Mouse (Mus musculus) embryonic facial prominence, embryonic 12.5 days (tissue): ENCODE results near the gene Mcemp1. TPM values are rescaled to one million over a fixed set of nuclear protein-coding genes. Genes with fewer than 3 reads are reported as not detected.

Experiments
- ATAC-seq: fragments of 200-750 bp; cut with Nextera tagmentation; 2 replicates; pipeline ENCODE4 v1.8.0; 2017; ENCODE audit not compliant: insufficient number of reproducible peaks, insufficient read depth, low FRiP score, low TSS enrichment
- H3K27ac ChIP-seq: fragments of 300-500 bp; sonication (generic); 2 replicates; pipeline ENCODE4 v1.5.1; 2016; ENCODE audit warnings: mild to moderate bottlenecking
- H3K27me3 ChIP-seq: fragments of 300-500 bp; sonication (generic); 2 replicates; pipeline ENCODE4 v1.6.1; 2016; ENCODE audit warnings: mild to moderate bottlenecking, moderate library complexity
- H3K36me3 ChIP-seq: fragments of 300-500 bp; sonication (generic); 2 replicates; pipeline ENCODE4 v1.6.1; 2016; ENCODE audit warnings: mild to moderate bottlenecking
- H3K4me1 ChIP-seq: fragments of 300-500 bp; sonication (generic); 2 replicates; pipeline ENCODE4 v1.6.1; 2016
- H3K4me2 ChIP-seq: fragments of 300-500 bp; sonication (generic); replicated peaks from 2 replicates; pipeline ENCODE4 v1.6.1; 2016; ENCODE audit warnings: mild to moderate bottlenecking, moderate library complexity
- H3K4me3 ChIP-seq: fragments of 300-500 bp; sonication (generic); 2 replicates; pipeline ENCODE4 v1.5.1; 2016; ENCODE audit warnings: mild to moderate bottlenecking
- H3K9ac ChIP-seq: fragments of 300-500 bp; sonication (generic); 2 replicates; pipeline ENCODE4 v1.6.1; 2016; ENCODE audit warnings: mild to moderate bottlenecking, moderate library complexity
- H3K9me3 ChIP-seq: fragments of 300-500 bp; sonication (generic); 2 replicates; pipeline ENCODE4 v1.6.1; 2016; ENCODE audit warnings: mild to moderate bottlenecking, moderate library complexity
- WGBS: fragments of 180-500 bp; shearing (Covaris S2); methylation state at CpG from one replicate; pipeline ENCODE4 v1.1.7; 2016; 5-methylcytosine and 5-hydroxymethylcytosine counted together
- polyA plus RNA-seq: library from polyadenylated mRNA; unstranded; fragments of >200 nt; fragmentation: Nextera tagmentation; extraction: Ambion mirVana; gene quantifications from 2 replicates; pipeline ENCODE4 v1.2.1, GENCODE M21; 2016

The Mcemp1 gene
- polyA plus RNA-seq, 1 experiment from 2014 or later, result 0.10 TPM

DNA sequence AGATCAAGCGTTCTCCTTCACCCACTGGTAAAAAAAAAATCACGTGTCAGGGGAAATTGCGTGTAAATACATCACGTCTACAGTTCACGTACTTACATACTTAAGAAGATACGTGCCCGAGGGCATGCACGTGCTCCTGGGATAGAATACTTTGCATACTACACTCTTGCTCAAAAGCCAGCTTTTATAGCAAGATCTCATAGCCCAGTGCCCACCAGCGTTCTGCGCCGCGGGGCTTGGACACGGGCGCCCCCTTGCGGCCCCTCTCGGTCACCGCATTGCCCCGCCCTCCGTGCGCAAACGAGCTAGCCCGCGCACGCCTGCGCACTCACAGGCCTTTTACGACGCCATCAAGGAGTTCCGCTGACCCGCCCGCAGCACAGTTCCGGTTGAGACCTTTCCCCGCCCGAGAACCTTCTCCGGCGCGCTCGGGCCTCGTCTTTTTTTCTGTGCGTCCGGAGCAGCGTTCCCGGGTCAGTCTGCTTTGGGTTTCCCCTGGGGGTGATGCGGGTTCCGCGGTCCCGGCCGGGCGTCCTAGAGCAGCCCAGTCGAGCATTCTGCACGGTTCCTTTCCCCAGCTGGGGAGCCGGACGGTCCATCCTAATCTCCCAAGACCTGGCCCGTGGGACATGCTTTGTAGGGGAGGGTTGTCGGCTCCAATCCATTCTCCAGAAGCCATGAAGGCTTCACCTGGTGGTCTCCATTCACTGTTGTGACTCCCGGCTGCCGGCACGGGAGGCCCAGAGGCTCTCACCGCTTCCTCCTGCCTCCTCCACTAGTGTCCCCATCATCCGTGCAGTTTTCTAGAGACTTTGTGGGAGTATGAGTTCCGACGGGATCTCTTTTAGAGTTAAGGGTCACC lies 10.8 kb downstream of the Mcemp1 start, which contains the start of gene Trappc5:
Gene Trappc5 (plus strand): TSS at position 169 of the 862 bp plus-strand sequence.
- no peaks in the 10 kb centered on the region for H3K27me3 ChIP-seq
- peak within 1 kb of the TSS; percentile 77 for H3K4me2 ChIP-seq
- peak; percentile 71 for ATAC-seq
- WGBS, result 1% methylated on average over 61 of the region's 61 CpGs
- H3K9me3 ChIP-seq, result no peaks in the 10 kb centered on the region
- peak within 1 kb of the TSS; percentile 82 for H3K4me3 ChIP-seq
- peaks cover 26% of the 10 kb centered on the region for H3K36me3 ChIP-seq
- H3K27ac ChIP-seq, result peak within 1 kb of the TSS; percentile 86
- H3K9ac ChIP-seq, result peak within 1 kb of the TSS; percentile 96
- peaks cover 3% of the 10 kb centered on the region; the same call in 1 of the 2 replicates for H3K4me1 ChIP-seq

DNA sequence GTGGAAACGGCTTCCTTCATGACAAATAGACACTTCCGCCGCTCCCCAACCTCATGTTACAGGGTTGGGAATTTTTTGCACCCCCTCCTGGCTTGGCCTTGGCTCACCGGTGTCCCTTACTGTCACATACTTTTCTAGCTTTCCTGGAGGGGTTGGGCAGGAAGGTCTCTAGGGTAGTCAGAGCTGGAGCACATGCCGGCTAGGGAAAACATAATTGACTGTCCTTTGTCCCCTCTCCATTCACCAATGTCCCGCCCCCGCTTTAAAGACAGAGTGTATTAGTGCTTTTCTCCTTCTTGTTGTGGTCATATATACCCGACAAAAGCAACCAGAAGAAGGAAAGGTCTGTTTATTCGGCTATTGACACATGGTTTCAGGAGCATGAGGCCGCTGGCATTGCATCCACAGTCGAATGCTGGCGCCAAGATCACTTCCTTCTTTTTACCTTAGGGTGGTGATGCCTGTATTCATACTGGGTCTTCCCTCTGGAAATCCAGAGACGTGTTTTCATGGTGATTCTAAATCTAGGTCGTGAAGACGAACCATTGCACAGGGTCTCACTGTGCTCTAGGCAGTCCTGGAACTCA lies 11.5 kb downstream of the Mcemp1 start:
- 5% methylated on average over 15 of the region's 15 CpGs for WGBS
- ATAC-seq, result no peak
- Histone ChIP-seq H3K27ac (peak overlapping the region; percentile 86), H3K9ac (peak overlapping the region; percentile 96), H3K36me3 (peaks cover 26% of the 10 kb centered on the region), H3K4me3 (peak overlapping the region; percentile 82), H3K4me2 (peak overlapping the region; percentile 77), H3K9me3 (no peaks in the 10 kb centered on the region), H3K4me1 (peaks cover 3% of the 10 kb centered on the region; the same call in 1 of the 2 replicates), H3K27me3 (no peaks in the 10 kb centered on the region)

DNA sequence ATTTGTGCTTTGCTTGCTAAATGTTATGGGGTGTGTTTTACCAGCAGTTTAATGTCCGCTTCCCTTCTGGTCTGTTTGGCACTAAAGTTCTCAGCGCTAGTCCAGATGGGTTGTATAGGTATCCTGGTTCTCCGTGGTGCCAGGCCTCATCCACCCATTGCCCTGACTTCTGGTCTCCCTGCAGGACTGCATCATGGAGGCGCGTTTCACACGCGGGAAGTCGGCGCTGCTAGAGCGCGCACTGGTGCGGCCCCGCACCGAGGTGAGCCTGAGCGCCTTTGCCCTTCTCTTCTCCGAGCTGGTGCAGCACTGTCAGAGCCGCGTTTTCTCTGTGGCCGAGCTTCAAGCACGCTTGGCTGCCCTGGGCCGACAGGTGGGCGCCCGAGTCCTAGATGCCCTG lies 13.3 kb downstream of the Mcemp1 start:
- H3K36me3 ChIP-seq, result peaks cover 26% of the 10 kb centered on the region
- peaks cover 3% of the 10 kb centered on the region; the same call in 1 of the 2 replicates for H3K4me1 ChIP-seq
- H3K27me3 ChIP-seq, result no peaks in the 10 kb centered on the region
- ATAC-seq, result no peak
- H3K9me3 ChIP-seq, result no peaks in the 10 kb centered on the region
- H3K4me3 ChIP-seq, result no peak overlapping the region
- H3K9ac ChIP-seq, result no peak overlapping the region
- no peak overlapping the region for H3K27ac ChIP-seq
- H3K4me2 ChIP-seq, result no peak overlapping the region
- WGBS, result 94% methylated on average over 23 of the region's 23 CpGs

DNA sequence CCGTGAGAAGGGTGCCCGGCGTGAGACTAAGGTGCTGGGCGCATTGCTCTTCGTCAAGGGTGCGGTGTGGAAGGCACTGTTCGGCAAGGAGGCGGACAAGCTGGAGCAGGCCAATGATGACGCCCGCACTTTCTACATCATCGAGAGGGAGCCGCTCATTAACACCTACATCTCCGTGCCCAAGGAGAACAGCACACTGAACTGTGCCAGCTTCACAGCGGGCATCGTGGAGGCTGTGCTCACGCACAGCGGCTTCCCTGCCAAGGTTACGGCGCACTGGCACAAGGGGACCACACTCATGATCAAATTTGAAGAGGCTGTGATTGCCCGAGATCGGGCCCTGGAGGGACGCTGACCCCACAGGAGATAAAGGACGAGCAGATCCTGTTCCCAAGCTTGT lies 13.7 kb downstream of the Mcemp1 start:
- WGBS, result 96% methylated on average over 23 of the region's 23 CpGs
- peaks cover 26% of the 10 kb centered on the region for H3K36me3 ChIP-seq
- no peak for ATAC-seq
- H3K9ac ChIP-seq, result no peak overlapping the region
- H3K4me3 ChIP-seq, result no peak overlapping the region
- H3K4me1 ChIP-seq, result peaks cover 3% of the 10 kb centered on the region; the same call in 1 of the 2 replicates
- H3K27me3 ChIP-seq, result no peaks in the 10 kb centered on the region
- no peaks in the 10 kb centered on the region for H3K9me3 ChIP-seq
- H3K27ac ChIP-seq, result no peak overlapping the region
- H3K4me2 ChIP-seq, result no peak overlapping the region

DNA sequence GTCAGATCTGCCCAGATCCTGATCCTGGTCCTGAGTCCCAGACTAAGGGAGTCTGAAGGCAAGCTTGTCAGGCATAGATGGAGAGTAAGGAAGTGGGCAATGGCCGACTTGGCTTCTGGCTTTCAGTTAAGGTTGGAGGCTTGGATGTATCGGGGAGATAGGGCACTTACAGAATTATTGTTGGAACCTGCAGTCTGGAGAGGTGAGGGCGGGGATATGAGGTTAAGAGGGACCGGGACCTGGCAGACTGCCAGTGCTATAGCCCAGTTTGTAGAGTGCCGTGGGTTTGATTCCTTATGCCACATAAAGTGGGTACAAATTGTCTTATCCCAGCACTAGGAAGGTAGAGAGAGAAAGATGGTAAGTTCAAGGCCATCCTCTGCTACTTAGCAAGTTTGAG lies 14.1 kb downstream of the Mcemp1 start:
- H3K36me3 ChIP-seq, result peaks cover 26% of the 10 kb centered on the region
- WGBS, result 92% methylated on average over 5 of the region's 5 CpGs
- ATAC-seq, result no peak

DNA sequence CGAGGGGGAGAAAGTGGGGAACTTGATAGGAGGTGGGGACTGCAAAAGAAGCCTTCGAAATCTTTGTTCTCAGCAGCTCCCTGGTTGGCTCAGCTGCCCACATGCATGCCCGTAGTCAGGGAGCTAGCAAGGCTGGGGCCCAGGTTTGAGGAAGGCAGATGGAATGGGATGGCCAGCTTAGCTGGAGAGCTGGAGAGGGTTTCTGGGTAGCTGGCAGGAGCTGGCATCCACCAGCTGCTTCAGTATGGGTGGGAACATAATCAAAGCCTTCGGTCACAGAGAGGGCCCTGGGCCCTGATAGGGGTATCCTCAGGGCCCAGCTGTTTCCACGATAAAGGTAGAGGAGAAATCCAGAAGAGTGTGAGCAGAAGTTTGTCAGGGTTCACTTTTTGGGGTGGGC lies 16.9 kb downstream of the Mcemp1 start:
- no peaks in the 10 kb centered on the region for H3K9me3 ChIP-seq
- H3K27me3 ChIP-seq, result no peaks in the 10 kb centered on the region
- peaks cover 3% of the 10 kb centered on the region; the same call in 1 of the 2 replicates for H3K4me1 ChIP-seq
- H3K27ac ChIP-seq, result no peak overlapping the region
- ATAC-seq, result no peak
- no peak overlapping the region for H3K4me3 ChIP-seq
- no peak overlapping the region for H3K9ac ChIP-seq
- peaks cover 26% of the 10 kb centered on the region for H3K36me3 ChIP-seq
- no peak overlapping the region for H3K4me2 ChIP-seq
- 93% methylated on average over 5 of the region's 5 CpGs for WGBS

More for the DNA sequence above, 14.1 kb downstream of the Mcemp1 start:
- H3K27me3 ChIP-seq, result no peaks in the 10 kb centered on the region
- no peak overlapping the region for H3K9ac ChIP-seq
- no peak overlapping the region for H3K4me2 ChIP-seq
- H3K27ac ChIP-seq, result no peak overlapping the region
- no peaks in the 10 kb centered on the region for H3K9me3 ChIP-seq
- H3K4me3 ChIP-seq, result no peak overlapping the region
- H3K4me1 ChIP-seq, result peaks cover 3% of the 10 kb centered on the region; the same call in 1 of the 2 replicates

DNA sequence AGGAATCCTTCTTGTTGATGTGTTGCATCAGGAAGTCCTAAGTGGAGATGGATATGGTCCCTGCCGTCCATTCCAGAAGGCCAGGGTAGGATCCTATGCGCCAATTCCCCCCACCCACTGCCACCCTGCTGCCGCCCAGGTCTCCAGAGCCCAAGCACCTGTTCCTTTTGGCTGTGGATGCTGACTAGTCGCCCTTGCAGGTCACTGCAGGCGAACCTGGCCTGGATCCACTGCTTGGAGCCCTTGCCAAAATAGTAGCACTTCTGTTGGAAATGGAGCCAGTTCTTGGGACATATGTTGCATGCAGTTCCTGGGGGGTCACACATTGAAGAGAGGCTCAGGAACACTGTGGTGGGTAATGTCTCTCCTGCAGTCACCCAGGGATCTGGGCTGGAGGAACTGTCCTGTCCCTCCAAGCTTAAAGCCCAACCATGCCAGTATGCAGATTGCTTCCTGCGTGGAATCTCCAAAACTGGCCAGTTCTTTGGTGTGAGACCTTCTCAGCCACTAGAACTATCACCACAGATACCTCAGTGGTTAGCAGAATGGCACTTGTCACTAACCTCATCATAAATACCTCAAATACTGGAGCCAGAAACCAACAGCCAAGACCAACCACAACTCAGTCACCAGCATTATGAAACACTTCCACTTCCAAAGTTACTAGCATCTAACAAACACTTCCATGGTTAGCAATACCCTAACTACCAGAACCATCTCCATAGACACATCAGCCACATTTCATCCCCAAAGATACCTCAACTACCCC lies 18.0 kb downstream of the Mcemp1 start:
- Histone ChIP-seq H3K9me3 (no peaks in the 10 kb centered on the region), H3K27me3 (no peaks in the 10 kb centered on the region), H3K4me3 (no peak overlapping the region), H3K4me1 (no peaks in the 10 kb centered on the region), H3K4me2 (no peak overlapping the region), H3K9ac (no peak overlapping the region), H3K27ac (no peak overlapping the region), H3K36me3 (peaks cover 26% of the 10 kb centered on the region)
- WGBS, result 86% methylated on average over 6 of the region's 6 CpGs
- ATAC-seq, result no peak

DNA sequence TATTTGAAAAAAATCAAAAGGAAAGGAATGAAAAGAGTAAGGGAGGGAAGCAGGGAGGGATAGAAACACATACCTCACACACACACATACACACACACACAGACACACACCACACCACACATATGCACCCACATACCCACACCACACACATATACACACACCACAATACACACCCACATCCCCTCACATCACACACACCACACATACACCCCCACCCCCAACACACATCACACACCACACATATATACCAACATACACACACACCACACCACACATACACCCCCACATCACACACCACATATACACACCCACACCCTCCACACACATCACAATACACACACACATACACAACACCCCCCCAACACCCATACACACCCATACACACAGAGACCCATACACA lies 19.0 kb downstream of the Mcemp1 start:
- Histone ChIP-seq H3K9ac (no peak overlapping the region), H3K4me1 (no peaks in the 10 kb centered on the region), H3K27ac (no peak overlapping the region), H3K4me2 (no peak overlapping the region), H3K9me3 (no peaks in the 10 kb centered on the region), H3K36me3 (peaks cover 18% of the 10 kb centered on the region), H3K4me3 (no peak overlapping the region), H3K27me3 (no peaks in the 10 kb centered on the region)
- no peak for ATAC-seq

DNA sequence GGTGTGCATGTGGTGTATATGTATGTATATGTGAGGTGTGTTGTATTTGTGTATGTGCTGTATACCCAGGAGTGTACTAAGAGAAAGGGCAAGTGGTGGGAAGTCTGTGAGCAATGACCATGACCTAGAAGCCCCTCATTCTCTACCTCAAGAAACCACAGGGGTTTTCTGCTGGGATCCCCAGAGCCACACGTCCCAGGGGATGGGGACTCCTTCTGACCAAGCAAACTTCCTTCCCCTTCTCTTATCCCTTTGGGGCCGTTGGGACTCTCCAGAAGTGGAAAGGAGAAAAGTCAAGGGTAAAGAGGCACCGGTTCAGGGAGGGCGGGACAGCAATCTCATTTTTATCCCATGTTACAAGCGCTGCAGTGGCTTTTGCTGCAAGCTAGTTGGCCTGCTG lies 19.9 kb downstream of the Mcemp1 start:
- no peaks in the 10 kb centered on the region for H3K4me1 ChIP-seq
- no peak for ATAC-seq
- H3K36me3 ChIP-seq, result peaks cover 9% of the 10 kb centered on the region; the same call in 1 of the 2 replicates
- 0 out of 2 replicates have a peak, but pooled peaks cover 4% of the 10 kb centered on the region for H3K27me3 ChIP-seq
- no peak overlapping the region for H3K4me3 ChIP-seq
- H3K9ac ChIP-seq, result no peak overlapping the region; the same call in 1 of the 2 replicates
- 69% methylated on average over 5 of the region's 5 CpGs for WGBS
- H3K9me3 ChIP-seq, result no peaks in the 10 kb centered on the region
- no peak overlapping the region for H3K27ac ChIP-seq
- no peak overlapping the region for H3K4me2 ChIP-seq

DNA sequence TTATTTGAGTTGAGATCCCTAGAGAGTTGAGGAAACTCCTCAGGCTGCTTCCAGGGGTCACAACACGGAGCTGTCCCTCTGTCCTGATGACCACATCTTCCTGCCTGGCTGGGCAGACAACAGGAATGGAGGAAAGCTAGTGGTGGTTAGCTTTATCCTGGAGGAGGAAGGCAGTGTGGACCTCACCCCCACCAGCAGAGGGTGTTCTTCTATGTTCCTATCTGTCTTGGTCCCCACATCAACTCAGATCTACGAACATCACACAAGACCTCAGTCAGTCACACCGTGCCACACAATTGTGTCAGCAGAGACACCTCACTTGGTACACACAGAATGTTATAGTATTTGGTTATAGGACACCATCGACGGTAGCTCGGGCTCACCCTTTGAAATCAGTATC lies 22.0 kb downstream of the Mcemp1 start:
- 0 out of 2 replicates have a peak, but pooled peaks cover 4% of the 10 kb centered on the region for H3K27me3 ChIP-seq
- H3K4me1 ChIP-seq, result no peaks in the 10 kb centered on the region
- no peaks in the 10 kb centered on the region for H3K9me3 ChIP-seq
- H3K9ac ChIP-seq, result no peak overlapping the region
- no peak overlapping the region for H3K4me3 ChIP-seq
- H3K4me2 ChIP-seq, result no peak overlapping the region
- H3K27ac ChIP-seq, result no peak overlapping the region
- no peak for ATAC-seq
- WGBS, result 77% methylated on average over 6 of the region's 6 CpGs
- no peaks in the 10 kb centered on the region; the same call in 1 of the 2 replicates for H3K36me3 ChIP-seq

DNA sequence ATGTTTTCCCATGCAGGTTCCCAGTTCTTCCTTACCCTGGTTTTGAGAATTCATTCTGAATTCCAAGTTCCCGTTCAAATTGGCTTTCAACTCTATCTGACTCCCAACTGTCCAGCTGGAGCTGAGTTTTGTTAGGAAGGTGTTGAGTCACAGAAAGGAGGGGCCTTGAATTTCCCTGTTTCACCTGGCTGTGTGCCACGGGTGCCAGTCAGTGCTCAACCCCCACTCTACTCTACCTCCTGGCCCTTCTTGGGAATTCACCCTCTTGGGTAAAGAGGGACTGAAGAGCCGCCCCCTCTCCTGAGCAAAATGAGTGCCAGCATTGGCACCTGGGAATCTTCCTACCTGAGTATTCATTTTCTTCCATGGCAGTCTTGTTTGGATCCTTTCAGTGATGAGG lies 25.2 kb downstream of the Mcemp1 start:
- no peak overlapping the region for H3K27ac ChIP-seq
- no peaks in the 10 kb centered on the region for H3K4me1 ChIP-seq
- 78% methylated on average over 3 of the region's 3 CpGs for WGBS
- no peak overlapping the region for H3K9ac ChIP-seq
- H3K9me3 ChIP-seq, result no peaks in the 10 kb centered on the region
- H3K27me3 ChIP-seq, result 0 out of 2 replicates have a peak, but pooled peaks cover 4% of the 10 kb centered on the region
- no peak overlapping the region for H3K4me2 ChIP-seq
- H3K36me3 ChIP-seq, result no peaks in the 10 kb centered on the region
- ATAC-seq, result no peak
- H3K4me3 ChIP-seq, result no peak overlapping the region
